Mouse (Mus musculus): ENCODE measurements around the gene Ccdc85c. TPM values are rescaled to one million over a fixed set of nuclear protein-coding genes. Genes with fewer than 3 reads are reported as not detected.

Ccdc85c gene
- total and polyA plus RNA-seq, 3 experiments: 14.0 to 32.4 (median 15.2) TPM

GRCm38 (mm10) chr12:108267653-108268052 is 7.6 kb downstream of the Ccdc85c start:
- in situ Hi-C loops (cut with MboI; ENCODE audit: low pct_ligation_motif_present, low pct_unique_long_range_greater_than_20kb, low sequenced_read_pairs): no loop called here
- peaks cover 0 to 60% of the 10 kb centered on the region in 2 experiments for H3K36me3 ChIP-seq (replicated peaks in 1 of 2; ENCODE audit: control insufficient read depth in 1 of 2, insufficient read depth in 1 of 2, low read length in 1 of 2)
- H3K4me1 ChIP-seq (ENCODE audit: control insufficient read depth in 1 of 2, insufficient read depth in 2 of 2): peaks cover 16 to 98% of the 10 kb centered on the region in 2 experiments; a peak in 3 of 4 replicates
- no peak overlapping the region for H3K9ac ChIP-seq (ENCODE audit: insufficient read depth, low read depth)
- DNase-seq (ENCODE audit: extremely low read depth): no peak
- H3K4me3 ChIP-seq (replicated peaks in 1 of 3; ENCODE audit: low read depth in 2 of 3, low read length in 2 of 3, poor library complexity in 1 of 3): no peak overlapping the region
- TF ChIP-seq IRF4 (IDR thresholded peaks at IDR 0.05; ENCODE audit: low read depth, low read length) (no peak), UBTF (IDR thresholded peaks at IDR 0.05; ENCODE audit: low read depth, low read length) (no peak), HCFC1 (IDR thresholded peaks at IDR 0.05; ENCODE audit: low read depth, low read length) (no peak), KAT2A (IDR thresholded peaks at IDR 0.05; ENCODE audit: insufficient replicate concordance, low read length) (no peak), CTCF (conservative IDR thresholded peaks at IDR 0.05 in 1 of 2, IDR thresholded peaks at IDR 0.05 in 1 of 2; ENCODE audit: low read depth in 2 of 2, low read length in 2 of 2) (no peak), SIN3A (IDR thresholded peaks at IDR 0.05; ENCODE audit: low read length) (no peak)
- no peak overlapping the region for H3K4me2 ChIP-seq (ENCODE audit: insufficient read depth, low read depth, poor library complexity, severe bottlenecking)
- dilution Hi-C loops (cut with MboI; ENCODE audit: extremely low pct_ligation_motif_present, extremely low pct_unique_long_range_greater_than_20kb, low sequenced_read_pairs): no loop called here
- no peaks in the 10 kb centered on the region for H3K9me3 ChIP-seq (replicated peaks; ENCODE audit: low read length)
- no peak overlapping the region for H3K27ac ChIP-seq (ENCODE audit: insufficient read depth, low read depth)
- no peaks in the 10 kb centered on the region for H3K27me3 ChIP-seq (replicated peaks)
- 0 out of 2 replicates have a peak, but pooled peaks cover 2% of the 10 kb centered on the region for H3K79me2 ChIP-seq (replicated peaks; ENCODE audit: control insufficient read depth, extremely low read depth, insufficient read depth, poor library complexity, severe bottlenecking)

- peaks cover 0 to 59% of the 10 kb centered on the region in 2 experiments for H3K36me3 ChIP-seq (replicated peaks in 1 of 2; ENCODE audit: control insufficient read depth in 1 of 2, insufficient read depth in 1 of 2, low read length in 1 of 2)
- no peak overlapping the region for H3K4me2 ChIP-seq (ENCODE audit: insufficient read depth, low read depth, poor library complexity, severe bottlenecking)
- H3K9me3 ChIP-seq (replicated peaks; ENCODE audit: low read length): no peaks in the 10 kb centered on the region
- H3K79me2 ChIP-seq (replicated peaks; ENCODE audit: control insufficient read depth, extremely low read depth, insufficient read depth, poor library complexity, severe bottlenecking): 0 out of 2 replicates have a peak, but pooled peaks cover 2% of the 10 kb centered on the region
- in situ Hi-C loops (cut with MboI; ENCODE audit: low pct_ligation_motif_present, low pct_unique_long_range_greater_than_20kb, low sequenced_read_pairs): no loop called here
- peaks cover 13 to 94% of the 10 kb centered on the region in 2 experiments; a peak in 3 of 4 replicates for H3K4me1 ChIP-seq (ENCODE audit: control insufficient read depth in 1 of 2, insufficient read depth in 2 of 2)
- no peak overlapping the region for H3K9ac ChIP-seq (ENCODE audit: insufficient read depth, low read depth)
- no peaks in the 10 kb centered on the region for H3K27me3 ChIP-seq (replicated peaks)
- no peak for TF ChIP-seq ZC3H11A (IDR thresholded peaks at IDR 0.05; ENCODE audit: low read depth, low read length)
- no peak for TF ChIP-seq HCFC1 (IDR thresholded peaks at IDR 0.05; ENCODE audit: low read depth, low read length)
- TF ChIP-seq ZMIZ1 (IDR thresholded peaks at IDR 0.05; ENCODE audit: low read depth, low read length): no peak
- TF ChIP-seq TCF12 (IDR thresholded peaks at IDR 0.05; ENCODE audit: low read depth, low read length): no peak
- TF ChIP-seq ETS1 (conservative IDR thresholded peaks at IDR 0.05; ENCODE audit: low read depth, low read length): no peak
- TF ChIP-seq EP300 (IDR thresholded peaks at IDR 0.05; ENCODE audit: low read length): no peak
- no peak for TF ChIP-seq JUN (IDR thresholded peaks at IDR 0.05; ENCODE audit: insufficient read depth, low read depth, low read length)
- no peak for TF ChIP-seq TBP (conservative IDR thresholded peaks at IDR 0.05; ENCODE audit: low read depth, low read length)
- TF ChIP-seq USF2 (conservative IDR thresholded peaks at IDR 0.05; ENCODE audit: low read depth, low read length): no peak
- no peak for TF ChIP-seq NRF1 (IDR thresholded peaks at IDR 0.05; ENCODE audit: low read depth, low read length)
- TF ChIP-seq GABPA (IDR thresholded peaks at IDR 0.05; ENCODE audit: insufficient replicate concordance, low read depth, low read length): no peak
- no peak for TF ChIP-seq CHD1 (IDR thresholded peaks at IDR 0.05; ENCODE audit: low read depth, low read length)
- no peak for TF ChIP-seq PAX5 (IDR thresholded peaks at IDR 0.05; ENCODE audit: low read length)
- no peak for TF ChIP-seq KAT2A (IDR thresholded peaks at IDR 0.05; ENCODE audit: insufficient replicate concordance, low read length)
- no peak for TF ChIP-seq POLR2A (IDR thresholded peaks at IDR 0.05; ENCODE audit: low read depth, low read length)
- no peak for TF ChIP-seq ELF1 (IDR thresholded peaks at IDR 0.05; ENCODE audit: low read depth, low read length)
- TF ChIP-seq E2F4 (IDR thresholded peaks at IDR 0.05; ENCODE audit: insufficient replicate concordance, low read depth, low read length): no peak
- TF ChIP-seq ZKSCAN1 (IDR thresholded peaks at IDR 0.05; ENCODE audit: borderline replicate concordance, low read depth, low read length): no peak
- H3K27ac ChIP-seq (ENCODE audit: insufficient read depth, low read depth): no peak overlapping the region
- H3K4me3 ChIP-seq (replicated peaks in 1 of 3; ENCODE audit: low read depth in 2 of 3, low read length in 2 of 3, poor library complexity in 1 of 3): no peak overlapping the region
- DNase-seq (ENCODE audit: extremely low read depth): no peak
- dilution Hi-C loops (cut with MboI; ENCODE audit: extremely low pct_ligation_motif_present, extremely low pct_unique_long_range_greater_than_20kb, low sequenced_read_pairs): no loop called here
Measured at GRCm38 (mm10) chr12:108265831-108266619, 9.2 kb downstream of the Ccdc85c start.

Data from CH12.LX (cell line).